Mouse (Mus musculus) right cerebral cortex, postnatal 4 days (tissue): Measurements from ENCODE around the gene Sec11a.
"Not testable (repeated sequence)": the region's sequence is repeated elsewhere in the genome, so short reads cannot be mapped to it uniquely, and the experiment has no call there.

Experiments used
- DNase-seq: peaks from one replicate; pipeline ENCODE4 v3.0.0-alpha.2; 2022

The Sec11a gene

DNA sequence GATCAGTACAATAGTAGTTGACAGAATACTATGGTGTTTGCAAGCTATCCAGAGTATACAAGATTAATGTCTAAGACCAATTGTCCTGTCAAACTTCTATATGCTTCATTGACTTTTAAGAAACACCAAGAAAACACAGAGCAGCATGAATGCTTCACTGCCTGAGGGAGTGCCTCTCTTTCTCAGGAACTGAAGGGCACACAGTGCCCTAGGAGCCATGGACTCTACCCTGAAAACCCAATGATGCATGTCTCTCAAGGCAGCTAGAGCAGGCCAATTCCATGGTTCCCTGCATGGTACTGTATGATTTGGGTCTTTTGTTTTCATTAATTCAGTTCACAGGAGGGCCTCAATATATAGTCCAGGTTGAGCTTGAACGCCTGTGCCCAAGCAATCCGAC, 6.7 kb upstream of the Sec11a start:
- no peak for DNase-seq

DNA sequence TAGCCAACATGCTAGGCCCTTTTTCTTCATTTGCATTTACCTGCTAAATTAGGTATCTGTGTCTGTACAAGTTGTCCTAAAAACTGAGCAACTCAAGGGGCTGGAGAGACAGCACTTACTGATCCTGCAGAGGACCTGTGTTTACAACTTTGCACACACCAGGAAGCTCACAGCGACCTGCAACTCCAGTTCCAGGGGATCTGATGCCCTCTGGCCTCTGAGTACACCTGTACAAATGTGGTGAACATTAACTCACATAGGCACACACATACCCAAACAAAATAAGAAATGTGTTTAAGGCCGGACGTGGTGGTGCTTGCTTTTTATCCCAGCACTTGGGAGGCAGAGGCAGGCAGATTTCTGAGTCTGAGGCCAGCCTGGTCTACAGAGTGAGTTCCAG, 4.6 kb upstream of the Sec11a start:
- no peak for DNase-seq

- DNase-seq, result no peak
These were observed 3.9 kb upstream of the Sec11a start for GRCm38 (mm10) chr7:80951461-80951860.

GRCm38 (mm10) chr7:80939808-80940207, 7.8 kb downstream of the Sec11a start:
- no peak for DNase-seq

- not testable (repeated sequence) for DNase-seq
These were observed 10.3 kb downstream of the Sec11a start for GRCm38 (mm10) chr7:80937304-80937666.

DNA sequence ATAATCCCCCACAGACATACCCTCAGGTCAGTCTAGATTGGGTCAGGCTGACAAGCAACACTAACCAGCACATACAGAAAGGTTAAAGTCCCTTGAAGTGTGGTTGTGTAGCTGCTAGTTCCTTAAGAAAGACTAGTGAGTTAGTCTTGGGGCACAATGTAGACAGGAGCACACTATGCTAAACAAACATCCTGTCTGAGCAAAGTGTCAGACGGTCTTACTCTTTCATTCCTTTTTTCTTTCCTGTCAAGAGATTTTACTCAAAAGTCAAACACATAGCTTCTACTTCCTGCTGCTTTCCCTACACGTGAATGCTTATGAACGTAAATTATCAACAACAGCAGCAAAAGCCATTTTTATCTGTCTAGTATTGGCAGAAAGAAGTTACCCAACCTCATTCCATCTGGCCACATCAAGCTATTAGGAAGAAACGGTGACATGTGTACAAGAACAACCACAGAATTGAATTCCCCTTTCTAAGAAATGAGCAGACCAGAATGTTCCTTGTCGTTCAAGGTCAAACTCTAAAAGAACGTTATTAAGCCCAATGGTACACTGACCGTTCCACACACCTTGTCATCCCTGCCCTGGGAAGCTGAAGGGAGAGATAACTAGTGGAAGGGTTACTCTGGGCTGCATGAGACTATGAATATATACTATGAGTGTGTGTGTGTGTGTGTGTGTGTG, 10.8 kb downstream of the Sec11a start:
- not testable (repeated sequence) for DNase-seq

DNA sequence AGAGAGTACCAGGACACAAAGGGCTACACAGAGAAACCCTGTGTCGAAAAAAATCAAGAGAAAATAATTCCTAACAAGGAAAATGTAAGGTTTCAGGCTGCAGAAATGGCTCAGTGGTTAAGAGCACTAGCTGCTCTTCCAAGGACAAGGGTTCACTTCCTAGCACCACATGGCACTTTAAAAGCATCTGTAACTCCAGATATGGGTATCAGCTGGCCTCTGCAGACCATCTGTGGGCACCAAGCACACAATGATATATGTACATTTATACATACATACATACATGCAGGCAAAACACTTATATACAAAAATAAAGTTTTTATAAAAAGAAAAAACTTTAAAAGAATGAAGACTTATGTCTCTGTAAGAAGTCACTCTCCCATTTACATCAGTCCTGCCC, 11.7 kb downstream of the Sec11a start:
- DNase-seq, result no peak

DNA sequence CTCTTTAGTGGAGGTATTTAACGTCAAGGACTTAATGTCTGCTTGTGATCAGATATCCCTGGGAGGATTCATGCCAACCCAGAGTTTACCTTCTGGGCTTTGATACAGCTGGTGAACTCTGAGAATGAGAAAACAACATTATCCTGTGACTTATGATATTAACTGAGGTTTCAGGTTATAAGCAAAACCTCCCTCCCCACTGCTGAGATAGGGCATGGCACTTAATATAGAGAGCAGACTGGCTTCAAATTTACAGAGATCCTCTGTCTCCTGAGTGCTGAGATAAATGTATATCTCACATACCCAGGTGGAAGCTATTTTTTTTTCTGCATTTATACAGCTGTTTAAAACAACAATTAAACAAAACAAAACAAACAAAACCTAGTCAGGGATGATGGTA, 14.8 kb downstream of the Sec11a start:
- DNase-seq, result no peak

DNA sequence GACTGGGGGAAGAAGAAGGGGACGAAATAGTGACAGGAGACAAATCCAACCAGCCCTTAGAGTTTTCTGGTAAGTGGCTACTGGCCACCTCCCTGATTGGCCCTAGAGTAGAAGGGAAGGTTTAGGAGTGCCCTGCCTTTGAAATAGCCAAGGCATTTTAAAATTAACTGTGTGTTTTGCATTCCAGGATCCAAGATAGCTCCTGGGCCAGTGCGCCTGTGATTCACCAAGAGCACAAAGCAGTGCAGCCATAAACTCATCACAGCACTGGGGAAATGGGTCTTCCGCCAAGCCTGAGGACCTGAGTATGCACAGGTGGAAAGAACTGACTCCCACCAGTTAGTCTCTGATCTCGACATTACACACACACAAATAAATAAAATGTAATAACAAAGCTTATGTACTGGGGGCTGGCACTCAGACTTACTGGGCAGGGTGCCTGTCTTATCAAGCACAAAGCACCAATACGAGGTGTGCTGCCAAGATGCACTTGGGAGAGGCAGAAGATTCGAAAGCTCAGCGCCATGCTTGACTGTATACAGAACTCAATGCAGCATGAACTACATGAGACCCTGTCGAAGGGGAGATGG, 15.9 kb downstream of the Sec11a start:
- DNase-seq, result no peak

DNA sequence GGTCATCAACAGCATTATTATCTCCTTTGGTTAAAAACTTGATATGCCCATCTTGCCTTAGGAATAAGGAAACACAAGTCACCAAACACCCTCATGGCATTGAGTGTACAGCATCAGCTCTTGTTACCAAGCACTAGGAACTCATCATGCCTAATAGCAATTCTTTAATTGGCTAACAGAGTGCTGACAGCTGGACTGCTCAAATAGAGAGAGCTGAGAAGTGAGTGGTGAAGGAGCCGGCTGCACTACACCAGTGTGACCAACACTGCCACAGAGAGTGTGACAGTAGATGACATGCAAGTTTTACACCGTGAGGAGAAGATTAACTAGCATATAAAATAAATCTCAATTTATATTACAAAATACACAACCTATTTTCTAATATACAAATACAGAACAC, 24.4 kb downstream of the Sec11a start:
- DNase-seq, result no peak

DNA sequence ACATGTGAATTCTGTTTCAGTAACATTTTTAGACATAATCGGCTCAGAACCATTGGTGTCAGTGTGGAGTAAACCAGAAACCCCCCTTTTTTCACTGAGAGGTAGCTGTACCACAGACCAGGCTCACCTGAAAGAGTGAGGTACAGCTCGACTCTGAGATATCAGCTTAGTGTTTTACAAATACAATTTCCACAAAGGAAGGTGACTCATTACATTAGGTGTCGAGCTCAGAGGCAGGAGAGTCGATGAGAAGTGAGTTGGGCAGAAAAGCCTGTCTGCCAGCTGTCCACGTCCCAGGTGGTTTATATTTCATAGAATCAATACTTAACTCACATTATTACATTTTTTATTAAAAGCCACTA, 28.0 kb downstream of the Sec11a start:
- DNase-seq, result no peak

DNA sequence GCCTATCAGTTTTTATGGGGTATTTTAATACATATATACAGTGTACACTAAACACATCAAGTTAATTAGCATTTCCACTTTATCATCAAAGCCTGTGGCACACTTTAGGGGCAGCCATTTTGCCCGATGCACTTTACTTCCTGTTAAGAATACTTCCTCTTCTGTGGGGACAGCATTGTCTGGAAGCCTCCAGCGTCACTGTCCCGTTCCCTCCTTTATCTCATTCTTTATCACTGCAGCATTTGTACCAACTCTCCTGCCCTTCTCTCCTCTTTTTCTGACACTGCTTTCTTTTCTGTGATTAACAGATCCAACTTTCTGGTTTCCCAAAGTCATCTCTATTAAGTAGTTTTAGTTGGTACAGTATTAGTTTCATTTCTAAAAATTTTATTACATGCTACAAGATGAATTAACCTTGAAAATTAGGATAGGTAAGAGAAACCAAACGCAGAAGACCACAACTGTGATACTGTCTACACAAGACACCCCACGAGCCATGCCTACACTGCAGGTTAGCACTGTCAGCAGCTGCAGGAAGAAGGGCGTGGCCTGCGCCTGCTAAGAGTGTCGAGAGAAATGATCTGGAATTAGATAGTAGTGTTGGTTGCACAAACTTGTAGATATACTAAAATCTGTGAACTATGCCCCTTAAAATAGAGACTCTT, 28.5 kb downstream of the Sec11a start:
- no peak for DNase-seq

DNA sequence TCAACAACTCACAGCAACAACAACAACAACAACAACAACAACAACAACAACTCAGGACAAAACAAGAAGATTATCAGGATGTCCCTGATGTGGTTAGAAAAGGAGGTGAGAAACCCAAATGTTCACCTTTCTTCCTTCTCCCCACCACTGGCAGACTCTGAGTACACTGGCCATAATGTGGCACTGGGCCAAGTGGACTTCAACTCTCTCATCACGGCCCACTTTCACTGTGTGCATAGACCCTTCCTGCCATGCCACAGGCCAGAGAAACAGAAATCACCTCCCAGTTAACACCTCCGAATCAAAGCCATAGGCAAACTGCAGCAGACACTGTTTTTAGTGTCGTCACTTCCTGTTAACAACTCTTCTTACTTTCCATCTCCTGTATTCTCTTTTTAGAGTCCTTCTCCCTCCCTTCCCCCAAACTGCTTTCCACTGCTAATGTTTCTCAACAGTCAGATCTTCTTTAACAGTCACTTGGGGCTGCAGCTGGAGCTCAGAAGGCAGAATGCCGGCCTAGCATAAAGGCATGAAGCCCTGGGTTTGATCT, 29.6 kb downstream of the Sec11a start:
- DNase-seq, result no peak

- DNase-seq, result no peak
These were observed 35.1 kb downstream of the Sec11a start for GRCm38 (mm10) chr7:80912496-80912895.

GRCm38 (mm10) chr7:80911053-80911452, 36.5 kb downstream of the Sec11a start:
- DNase-seq, result no peak

DNA sequence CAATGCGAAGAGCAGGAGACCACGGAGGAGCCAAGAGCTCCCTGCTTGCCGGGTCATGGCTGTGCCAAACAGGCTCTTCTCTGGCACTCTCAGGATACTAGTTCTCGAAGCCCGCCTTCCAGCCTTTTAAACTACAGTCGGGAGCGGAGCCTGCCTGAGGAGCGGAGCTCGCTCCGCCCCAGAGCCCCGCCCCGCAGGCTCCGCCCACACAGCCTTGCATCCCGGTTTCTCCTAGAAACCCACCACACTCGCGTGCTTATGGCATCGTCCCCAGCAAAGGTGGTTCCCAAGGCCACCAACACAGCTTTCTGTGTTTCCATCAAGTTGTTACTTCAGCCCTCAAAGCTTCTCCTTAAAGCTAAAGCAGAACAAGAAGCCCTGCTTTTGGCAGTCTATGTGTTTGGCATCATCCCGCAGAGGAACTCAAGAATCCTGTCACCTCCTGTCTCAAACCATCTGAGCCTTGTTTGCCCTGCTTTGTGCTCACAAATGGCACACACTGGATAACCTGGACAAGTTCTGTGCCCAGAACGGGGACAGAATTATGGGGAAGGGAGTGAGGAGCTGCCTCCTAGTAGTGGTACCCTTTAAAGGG, 42.6 kb downstream of the Sec11a start, which contains the start of gene Nmb:
TSS of gene Nmb (minus strand) at position 156 of the 595 bp plus-strand sequence.
- DNase-seq, result peak; percentile 68

DNA sequence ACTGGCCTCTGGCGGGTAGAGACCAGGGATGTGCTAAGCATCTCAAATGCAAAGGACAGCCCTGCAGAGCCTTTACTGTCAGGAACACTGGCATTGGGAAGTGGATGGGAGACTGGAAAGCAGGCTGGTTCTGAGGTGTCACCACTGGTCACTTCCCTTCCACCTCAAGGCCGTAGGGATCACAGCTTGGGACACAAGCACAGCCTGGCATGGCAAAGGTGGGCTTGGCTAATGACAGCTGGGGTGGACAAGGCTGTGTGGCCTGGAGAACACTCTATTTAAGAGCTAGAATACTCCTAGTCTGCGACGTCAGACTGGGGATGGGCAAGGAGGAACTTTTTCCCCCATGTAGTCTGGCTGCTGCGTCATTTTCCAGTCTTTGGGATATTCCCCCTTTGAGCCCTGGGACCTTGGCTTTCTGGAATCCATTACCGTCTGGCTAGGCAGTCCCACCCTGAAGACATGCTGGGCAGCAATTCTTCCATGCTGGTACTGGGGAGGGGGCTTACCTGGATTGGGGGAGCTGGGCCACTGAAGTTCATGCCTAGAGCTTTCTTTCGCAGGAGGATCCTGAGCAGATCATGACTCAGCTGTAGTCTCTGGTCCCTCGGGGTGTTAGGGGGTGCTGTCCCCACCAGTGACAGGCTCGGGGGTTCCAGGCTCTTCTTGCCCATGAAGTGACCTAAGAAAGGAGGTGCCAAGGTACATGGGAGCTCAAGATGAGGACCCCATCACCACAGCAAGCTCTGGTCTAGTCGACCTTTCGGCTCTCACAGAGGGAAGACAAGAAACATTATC, 43.8 kb downstream of the Sec11a start:
- DNase-seq, result no peak

- no peak for DNase-seq
These were observed 45.9 kb downstream of the Sec11a start for GRCm38 (mm10) chr7:80901541-80902274.

- peak; percentile 85 for DNase-seq
These were observed 46.6 kb downstream of the Sec11a start, which contains the start of gene Wdr73 for GRCm38 (mm10) chr7:80900944-80901501. Wdr73 (minus strand) TSS chr7:80901269.

DNA sequence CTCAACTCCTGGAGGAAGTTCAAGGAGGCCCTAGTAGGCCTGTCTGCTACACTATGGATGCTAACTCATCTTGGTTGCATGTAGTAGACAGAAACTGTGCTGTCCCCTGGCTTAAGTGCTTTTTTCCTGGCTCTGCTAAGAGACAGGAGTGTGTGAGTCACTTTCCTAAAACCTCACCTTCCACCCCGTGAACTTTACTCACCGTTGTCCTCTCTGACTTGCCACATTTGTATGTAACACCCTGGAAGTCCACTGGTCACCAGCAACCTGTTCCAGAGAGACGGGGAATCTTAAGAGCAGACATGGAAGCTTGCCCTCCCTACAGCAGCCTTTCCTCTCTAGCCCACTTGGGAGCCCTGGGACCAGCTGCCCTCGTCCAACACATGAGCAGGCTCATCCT, 49.9 kb downstream of the Sec11a start:
- DNase-seq, result no peak

- no peak for DNase-seq
These were observed 50.4 kb downstream of the Sec11a start for GRCm38 (mm10) chr7:80897134-80897533.
